In genomic region chr15:101382811-101383210, GRCm38 (mm10) we compare ENCODE assay signal across 20 mouse cellular contexts. TPM values are rescaled to one million over a fixed set of nuclear protein-coding genes. Genes with fewer than 3 reads are reported as not detected.
DNase-seq lines count a peak whose midpoint lies in the region; ATAC-seq and TF ChIP-seq lines count a peak whose summit lies in the region.
"Had no signal": no experiment of that assay in that cellular context is flagged by ENCODE, and none has a peak within 500 bp of the region (broad histone marks: within the 10 kb centered on the region; RNA-seq: fewer than 3 reads in every experiment).

No protein-coding gene starts in this region.

- ATAC-seq in cerebellum, adult (ENCODE audit: insufficient number of reproducible peaks, low FRiP score, low TSS enrichment): peak; percentile 46; the same call in 1 of the 2 replicates
- ATAC-seq: forebrain, embryonic 14.5 days; midbrain, embryonic 13.5 days had no signal

- H3K27ac ChIP-seq in forebrain, embryonic 10.5 days: no peak overlapping the region
- H3K27ac ChIP-seq: embryonic facial prominence, embryonic 13.5 days; hindbrain, embryonic 15.5 days; liver, embryonic 14.5 days; midbrain, embryonic 13.5 days; neural tube, embryonic 13.5 days had no signal

- H3K27me3 ChIP-seq in forebrain, embryonic 10.5 days (ENCODE audit: poor library complexity, severe bottlenecking): no peaks in the 10 kb centered on the region
- H3K27me3 ChIP-seq: embryonic facial prominence, embryonic 13.5 days; hindbrain, embryonic 15.5 days; midbrain, embryonic 13.5 days; neural tube, embryonic 13.5 days had no signal

- no peaks in the 10 kb centered on the region for H3K36me3 ChIP-seq in forebrain, embryonic 10.5 days (replicated peaks)
- H3K36me3 ChIP-seq: embryonic facial prominence, embryonic 13.5 days; hindbrain, embryonic 15.5 days; midbrain, embryonic 13.5 days; neural tube, embryonic 13.5 days had no signal

- WGBS in lung, adult 2 months: 85% methylated on average over 11 of the region's 11 CpGs
- WGBS in forebrain, embryonic 10.5 days: 86% methylated on average over 11 of the region's 11 CpGs

- intact Hi-C loops in heart, postnatal 14 days (cut with DNase I): no loop called here

- no peak for TF ChIP-seq POLR2A in lung, adult 2 months (IDR thresholded peaks at IDR 0.05; ENCODE audit: borderline replicate concordance, extremely low read depth, low read depth, low read length)

- no peak overlapping the region for H3K4me3 ChIP-seq in lung, adult 2 months (replicated peaks; ENCODE audit: extremely low read depth, low read depth, low read length)
- no peak overlapping the region for H3K4me3 ChIP-seq in forebrain, embryonic 10.5 days
- H3K4me3 ChIP-seq: embryonic facial prominence, embryonic 13.5 days; hindbrain, embryonic 15.5 days; midbrain, embryonic 13.5 days; neural tube, embryonic 13.5 days had no signal

- DNase-seq in MN1 (ENCODE audit: low spot score): peak; percentile 27
- peak; percentile 50 to 71 for DNase-seq in cerebellum, postnatal 36 days
- DNase-seq in heart, postnatal 14 days: peak; percentile 64 to 70
- no peak for DNase-seq in lung, adult 2 months
- DNase-seq in forebrain, embryonic 10.5 days (ENCODE audit: extremely low spot score, low spot score): no peak
- no peak for DNase-seq in ovary, postnatal 36 days (ENCODE audit: low spot score)
- DNase-seq: adrenal gland, adult 2 months; kidney, adult 9 months; lung, postnatal 36 days; right cerebral cortex, postnatal 25 days; thymus, postnatal 4 days had no signal

- no peak for TF ChIP-seq CTCF in lung, adult 2 months (IDR thresholded peaks at IDR 0.05; ENCODE audit: insufficient read depth, low read length)

- no peaks in the 10 kb centered on the region for H3K9me3 ChIP-seq in forebrain, embryonic 10.5 days
- H3K9me3 ChIP-seq: embryonic facial prominence, embryonic 13.5 days; hindbrain, embryonic 15.5 days; midbrain, embryonic 13.5 days; neural tube, embryonic 13.5 days had no signal

- H3K4me1 ChIP-seq in lung, adult 2 months (ENCODE audit: control insufficient read depth, insufficient read depth, low read length): peaks cover 18% of the 10 kb centered on the region
- H3K4me1 ChIP-seq in forebrain, embryonic 10.5 days: peaks cover 10% of the 10 kb centered on the region
- H3K4me1 ChIP-seq: embryonic facial prominence, embryonic 13.5 days had no signal

RNA-seq across cellular contexts. Expression of gene Krt80, which starts 12.8 kb away (rescaled TPM):
- total RNA-seq in heart, postnatal 14 days (2021): 1 to 10 TPM; 1.1 to 1.6 TPM
- polyA plus RNA-seq in lung, adult 2 months (2012; rRNA removed): 130 and 155 TPM in 2 replicates
- polyA plus RNA-seq in forebrain, embryonic 10.5 days (2016; fragmentation: Nextera tagmentation; extraction: Ambion mirVana): 0.07 TPM in 1 of 2 replicates, not detected in the other
- polyA plus RNA-seq: forebrain, embryonic 14.5 days had no signal

RNA-seq across cellular contexts. Expression of gene Krt7, which starts 28.0 kb away (rescaled TPM):
- 1 to 10 TPM; 3.2 to 3.4 TPM for total RNA-seq in heart, postnatal 14 days (2021)
- 136 and 143 TPM in 2 replicates for polyA plus RNA-seq in lung, adult 2 months (2012; rRNA removed)
- polyA plus RNA-seq in forebrain, embryonic 10.5 days (2016; fragmentation: Nextera tagmentation; extraction: Ambion mirVana): 12.2 and 12.4 TPM in 2 replicates

RNA-seq across cellular contexts. Expression of gene Krt87, which starts 55.8 kb away (rescaled TPM):
- total RNA-seq in heart, postnatal 14 days (2021): not detected
- polyA plus RNA-seq in lung, adult 2 months (2012; rRNA removed): 0.24 and 0.44 TPM in 2 replicates
- 0.10 TPM in 1 of 2 replicates, not detected in the other for polyA plus RNA-seq in forebrain, embryonic 10.5 days (2016; fragmentation: Nextera tagmentation; extraction: Ambion mirVana)
- total RNA-seq: adrenal gland, adult 2 months; granulocyte monocyte progenitor cell, adult 5-6 weeks; left cerebral cortex, postnatal 25 days had no signal
- polyA plus RNA-seq: adrenal gland, adult 2 months; forebrain, embryonic 14.5 days; liver, embryonic 14.5 days had no signal

Comparison
In these comparisons a context has a peak if more than half of its experiments do, and no peak if none do; other contexts are left out.
1. DNase-seq: peak in MN1 (single experiment), cerebellum, postnatal 36 days (2 of 2) and heart, postnatal 14 days (2 of 2); none in lung, adult 2 months (single experiment), forebrain, embryonic 10.5 days (single experiment) and ovary, postnatal 36 days (single experiment).
2. RNA of gene Krt80, which starts 12.8 kb away (polyA plus RNA-seq): 130 to 155 TPM in lung, adult 2 months; 0.07 TPM in forebrain, embryonic 10.5 days; every median in the first group is over 100 times any median in the second.
3. RNA of gene Krt7, which starts 28.0 kb away (polyA plus RNA-seq): 136 to 143 TPM in lung, adult 2 months; 12.2 to 12.4 TPM in forebrain, embryonic 10.5 days; every median in the first group is over 10 times any median in the second.